Mouse (Mus musculus): Measurements from ENCODE around the gene Espn.

The Espn gene

DNA sequence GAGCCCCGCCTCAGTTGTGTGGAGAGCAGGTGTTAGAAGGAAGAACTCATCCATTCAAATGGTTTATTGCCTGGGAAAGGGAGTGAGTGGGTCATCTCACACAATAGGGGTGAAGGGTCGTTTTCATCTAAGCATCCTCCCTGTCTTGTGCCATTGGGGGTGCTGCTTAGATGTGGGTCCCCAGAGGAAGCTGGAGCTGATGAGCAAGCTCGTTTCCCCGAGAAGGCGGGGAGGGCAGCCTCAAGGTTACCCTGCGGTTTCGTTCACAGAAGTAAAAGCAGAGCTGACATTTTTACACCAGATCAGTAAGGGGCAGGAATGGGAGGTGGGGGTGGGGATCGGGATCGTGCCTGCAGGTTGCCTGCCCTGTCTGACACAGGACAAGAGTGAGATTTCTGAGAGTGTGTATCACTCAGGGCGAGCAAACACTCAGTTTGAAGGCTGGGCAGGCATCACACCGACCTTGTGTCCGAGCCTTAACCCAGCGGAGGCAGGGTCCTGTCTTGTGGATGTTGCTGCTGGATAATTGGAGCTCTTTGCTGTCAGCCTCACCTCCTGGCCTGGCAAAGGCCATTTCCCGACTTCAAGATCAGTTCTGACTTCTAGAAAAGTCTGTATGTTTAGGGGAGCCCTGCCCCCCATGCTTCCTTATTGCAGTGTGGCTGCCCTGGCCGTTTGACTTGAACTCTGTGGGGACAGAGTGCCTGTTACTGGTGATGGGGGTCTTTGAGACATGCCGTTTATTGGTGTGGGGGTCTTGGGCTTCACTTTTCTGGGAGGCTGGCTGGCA lies 26.9 kb upstream of the Espn start:
- in situ Hi-C loops (cut with MboI, MseI) = loop anchor here (5.0 kb wide), 1 partner anchor 33 kb away; no protein-coding TSS in a partner anchor

DNA sequence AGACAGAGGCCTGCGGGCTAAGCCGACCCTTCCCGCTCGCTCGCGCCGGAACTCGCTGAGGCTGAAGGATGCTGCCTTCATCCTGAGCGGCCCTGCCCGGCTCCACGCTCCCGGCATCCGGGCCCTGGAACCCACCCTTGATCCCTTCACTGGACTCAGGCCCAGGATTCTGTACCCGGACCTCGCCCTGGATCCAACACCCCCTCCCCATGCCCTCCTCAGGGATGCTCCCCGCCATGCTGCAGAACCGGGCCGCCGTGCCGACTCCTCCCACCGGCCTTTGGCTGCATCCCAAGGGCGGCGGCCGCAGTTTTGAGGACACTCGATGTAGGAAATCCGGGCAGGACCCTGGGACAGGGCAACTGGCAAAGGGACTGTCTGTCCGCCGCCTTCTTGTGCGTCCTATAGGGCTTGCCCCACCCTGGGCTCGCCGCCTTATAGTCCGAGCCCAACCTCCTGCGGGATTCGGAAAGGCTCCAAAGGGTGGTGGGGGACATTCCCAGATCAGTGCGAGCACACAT lies 26.2 kb upstream of the Espn start:
- in situ Hi-C loops (cut with MboI, MseI) = loop anchor here (5.0 kb wide), 1 partner anchor 34 kb away; no protein-coding TSS in a partner anchor

DNA sequence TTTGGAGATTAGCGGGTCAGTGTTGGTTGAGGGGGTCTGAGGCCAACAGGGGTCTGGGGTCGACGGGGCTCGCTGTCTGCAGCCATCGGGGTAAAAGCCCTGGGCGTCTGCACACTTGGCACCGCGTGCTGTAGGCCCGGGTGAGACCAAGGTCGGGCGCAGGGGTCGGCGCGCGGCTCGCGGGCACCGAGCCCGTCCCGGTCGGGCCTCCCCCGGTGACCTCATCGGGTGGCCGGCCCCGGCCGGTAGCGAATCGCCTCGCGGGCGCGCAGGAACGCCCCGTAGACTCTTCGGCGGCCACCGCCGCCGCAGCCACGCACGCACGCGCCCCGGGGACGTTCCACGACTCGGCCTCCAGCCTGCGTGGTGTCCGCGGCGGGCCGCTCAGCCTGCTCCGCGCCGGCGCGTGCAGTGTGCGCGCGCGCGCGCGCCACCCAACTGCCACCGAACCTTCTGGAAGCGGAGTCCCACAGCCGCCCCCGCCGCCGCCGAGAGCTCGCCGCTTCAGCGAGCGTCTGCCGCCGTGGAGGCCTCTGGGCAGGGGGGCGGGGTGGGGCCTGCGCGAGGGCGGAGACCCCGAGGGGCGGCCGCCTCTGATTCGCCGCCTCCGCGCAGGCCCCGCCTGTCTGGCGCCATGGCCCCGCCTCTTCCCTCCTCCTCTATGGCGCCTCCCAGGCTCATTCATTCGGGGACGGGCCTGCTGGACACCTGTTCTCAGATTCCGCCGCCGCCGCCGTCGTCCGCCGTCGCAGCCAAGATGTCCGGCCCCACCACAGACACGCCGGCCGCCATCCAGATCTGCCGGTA lies 25.6 kb upstream of the Espn start, which contains the start of gene Acot7:
Acot7 (plus strand) TSS at position 598 of the 807 bp plus-strand sequence.
- in situ Hi-C loops (cut with MboI, MseI) = loop anchor here (5.0 kb wide), 1 partner anchor 35 kb away; no protein-coding TSS in a partner anchor

DNA sequence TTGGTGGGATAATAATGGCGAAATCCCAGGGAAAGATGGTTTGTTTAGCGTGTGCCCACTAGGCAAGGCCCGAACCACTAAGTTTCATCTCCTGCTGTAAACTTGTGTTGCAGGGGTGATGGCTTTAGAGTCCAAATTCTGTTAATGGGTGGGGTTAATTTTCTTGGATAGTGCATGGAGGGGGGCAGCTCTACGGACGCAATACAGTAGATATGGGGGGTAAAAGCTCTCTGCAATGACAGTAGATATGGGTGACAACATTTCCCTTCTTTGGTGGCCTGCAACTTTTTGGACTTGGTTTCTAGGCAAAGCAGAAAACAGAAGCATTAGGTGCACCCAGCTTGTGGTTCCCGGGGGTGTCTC lies 25.0 kb upstream of the Espn start:
- in situ Hi-C loops (cut with MboI, MseI) = loop anchor here (5.0 kb wide), 1 partner anchor 35 kb away; no protein-coding TSS in a partner anchor

DNA sequence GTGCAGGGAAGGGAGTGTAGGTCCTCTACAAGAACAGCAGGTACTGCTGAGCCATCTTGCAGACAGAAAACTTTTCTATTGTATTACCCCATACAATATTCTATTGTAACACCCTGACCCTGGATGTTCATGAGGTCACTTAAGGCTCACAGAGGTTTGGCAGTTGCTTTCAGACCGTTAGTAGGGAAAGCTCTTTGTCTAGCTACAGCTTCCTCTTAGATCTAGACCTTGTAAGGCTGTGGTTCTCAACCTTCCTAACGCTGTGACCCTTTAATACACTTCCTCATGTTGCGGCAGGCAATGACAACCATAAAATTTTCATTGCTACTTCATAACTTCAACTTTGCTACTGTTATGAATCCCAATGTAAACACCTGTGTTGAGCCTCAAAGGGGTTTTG lies 24.5 kb upstream of the Espn start:
- in situ Hi-C loops (cut with MboI, MseI) = loop anchor here (5.0 kb wide), 1 partner anchor 36 kb away; no protein-coding TSS in a partner anchor

DNA sequence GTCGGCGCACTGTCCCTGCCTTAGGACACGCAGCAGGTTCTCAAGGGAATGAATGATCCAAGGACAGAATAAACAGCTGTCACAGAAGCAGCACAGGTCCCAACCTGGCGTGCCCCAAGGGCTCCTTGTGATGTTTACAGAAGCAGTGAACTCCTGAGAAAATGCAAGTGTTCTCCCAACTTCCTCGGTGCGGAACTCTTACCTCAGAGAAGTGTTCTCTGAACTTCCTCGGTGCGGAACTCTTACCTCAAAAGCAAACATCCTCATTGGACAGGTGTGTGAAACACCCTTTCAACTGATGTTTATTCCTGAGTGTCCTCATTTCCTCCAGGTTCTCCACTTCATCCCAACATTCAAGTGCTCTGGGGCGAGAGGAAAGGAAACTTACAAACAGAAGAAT lies 21.8 kb upstream of the Espn start:
- in situ Hi-C loops (cut with MboI, MseI) = loop anchor here (5.0 kb wide), 1 partner anchor 113 kb away; no protein-coding TSS in a partner anchor

DNA sequence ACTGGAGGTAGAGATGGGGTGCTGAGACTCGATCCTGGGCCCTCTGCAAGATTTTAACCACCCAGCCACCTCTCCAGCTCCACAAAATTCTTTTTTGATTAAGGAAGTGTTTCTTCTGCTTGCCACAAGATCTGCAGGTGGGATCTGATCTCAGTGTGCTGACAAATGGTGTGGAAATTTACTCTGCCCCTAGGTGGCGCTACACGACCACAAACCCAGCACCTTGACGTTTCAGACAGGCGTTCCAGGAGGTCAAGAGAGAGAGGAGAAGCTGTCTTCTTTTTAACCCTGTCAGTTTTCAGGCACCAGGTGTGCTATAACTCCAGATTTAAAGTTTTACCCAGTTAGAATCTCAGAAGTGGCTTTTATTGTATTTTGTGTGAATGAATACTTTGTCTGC lies 20.9 kb upstream of the Espn start:
- in situ Hi-C loops (cut with MboI, MseI) = loop anchor here (5.0 kb wide), 1 partner anchor 114 kb away; no protein-coding TSS in a partner anchor

DNA sequence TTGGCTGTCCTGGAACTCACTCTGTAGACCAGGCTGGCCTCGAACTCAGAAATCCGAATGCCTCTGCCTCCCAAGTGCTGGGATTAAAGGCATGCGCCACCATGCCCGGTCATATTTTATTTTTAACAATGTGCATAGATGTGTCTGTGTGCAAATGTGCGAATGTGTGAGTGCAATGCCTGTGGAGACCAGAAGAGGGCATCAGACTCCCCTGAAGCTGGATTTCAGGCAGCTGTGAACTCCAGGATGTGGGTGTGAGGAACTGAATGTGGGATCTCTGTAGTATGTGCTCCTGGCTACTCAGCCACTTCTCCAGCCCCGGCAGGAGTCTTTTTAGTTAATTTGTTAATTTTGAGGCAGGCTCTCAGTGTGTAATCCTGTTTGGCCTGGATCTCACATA lies 19.4 kb upstream of the Espn start:
- in situ Hi-C loops (cut with MboI, MseI) = loop anchor here (5.0 kb wide), 1 partner anchor 116 kb away; no protein-coding TSS in a partner anchor

DNA sequence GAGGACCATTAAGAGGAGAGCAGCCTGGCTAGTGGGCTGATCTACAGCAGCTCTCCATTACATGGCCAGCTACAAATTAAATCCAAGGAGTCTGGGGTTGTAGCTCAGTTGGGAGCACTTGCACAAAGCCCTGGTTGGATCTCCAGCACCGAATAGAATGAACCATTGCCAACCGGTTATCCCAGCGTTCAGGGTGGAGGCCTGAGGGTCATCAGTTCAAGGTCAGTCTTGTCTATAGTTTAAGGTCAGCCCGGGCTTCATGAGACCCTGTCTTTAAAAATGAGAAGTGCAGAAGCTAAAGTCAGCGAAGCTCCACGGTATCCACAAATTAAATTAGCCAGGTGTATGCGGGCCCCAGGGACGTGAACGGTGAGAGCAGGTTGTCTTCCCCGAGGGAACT lies 18.1 kb upstream of the Espn start:
- in situ Hi-C loops (cut with MboI, MseI) = loop anchor here (5.0 kb wide), 1 partner anchor 117 kb away; no protein-coding TSS in a partner anchor

DNA sequence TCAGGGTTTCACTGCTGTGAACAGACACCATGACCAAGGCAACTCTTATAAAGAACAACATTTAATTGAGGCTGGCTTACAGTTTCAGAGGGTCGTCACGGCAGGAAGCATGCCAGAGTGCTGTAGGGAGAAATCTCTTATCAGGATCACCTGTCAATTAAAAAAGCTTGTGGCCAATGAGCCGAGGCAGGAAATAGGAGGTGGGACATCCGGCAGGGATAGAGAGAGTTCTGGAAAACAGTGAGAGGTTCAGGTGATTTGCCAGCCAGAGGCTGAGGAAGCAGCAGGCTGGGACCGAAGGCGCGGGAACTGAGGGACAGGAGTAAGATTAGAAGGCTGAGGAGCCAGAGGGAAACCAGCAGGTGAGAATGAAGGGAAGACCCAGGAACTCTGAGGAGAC lies 16.9 kb upstream of the Espn start:
- in situ Hi-C loops (cut with MboI, MseI) = no loop called here

DNA sequence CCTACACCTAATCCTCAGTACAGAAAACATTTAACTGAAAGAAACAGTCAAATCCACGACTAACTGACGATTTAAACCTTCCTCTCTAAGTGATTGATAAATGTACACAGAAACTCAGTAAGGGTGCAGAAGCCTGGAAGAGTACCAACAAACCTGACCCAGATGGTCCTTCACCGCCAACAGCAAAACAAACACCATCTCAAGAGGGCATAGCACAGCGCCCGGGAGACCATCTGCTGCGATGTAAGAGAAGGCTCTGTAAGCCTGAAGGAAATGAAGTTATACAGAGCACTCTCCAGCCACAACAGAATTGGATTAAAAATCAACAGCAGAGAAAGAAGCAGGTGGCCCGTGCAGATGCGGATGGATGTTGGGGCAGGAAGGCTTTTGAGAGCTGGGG lies 15.9 kb upstream of the Espn start:
- in situ Hi-C loops (cut with MboI, MseI) = no loop called here

DNA sequence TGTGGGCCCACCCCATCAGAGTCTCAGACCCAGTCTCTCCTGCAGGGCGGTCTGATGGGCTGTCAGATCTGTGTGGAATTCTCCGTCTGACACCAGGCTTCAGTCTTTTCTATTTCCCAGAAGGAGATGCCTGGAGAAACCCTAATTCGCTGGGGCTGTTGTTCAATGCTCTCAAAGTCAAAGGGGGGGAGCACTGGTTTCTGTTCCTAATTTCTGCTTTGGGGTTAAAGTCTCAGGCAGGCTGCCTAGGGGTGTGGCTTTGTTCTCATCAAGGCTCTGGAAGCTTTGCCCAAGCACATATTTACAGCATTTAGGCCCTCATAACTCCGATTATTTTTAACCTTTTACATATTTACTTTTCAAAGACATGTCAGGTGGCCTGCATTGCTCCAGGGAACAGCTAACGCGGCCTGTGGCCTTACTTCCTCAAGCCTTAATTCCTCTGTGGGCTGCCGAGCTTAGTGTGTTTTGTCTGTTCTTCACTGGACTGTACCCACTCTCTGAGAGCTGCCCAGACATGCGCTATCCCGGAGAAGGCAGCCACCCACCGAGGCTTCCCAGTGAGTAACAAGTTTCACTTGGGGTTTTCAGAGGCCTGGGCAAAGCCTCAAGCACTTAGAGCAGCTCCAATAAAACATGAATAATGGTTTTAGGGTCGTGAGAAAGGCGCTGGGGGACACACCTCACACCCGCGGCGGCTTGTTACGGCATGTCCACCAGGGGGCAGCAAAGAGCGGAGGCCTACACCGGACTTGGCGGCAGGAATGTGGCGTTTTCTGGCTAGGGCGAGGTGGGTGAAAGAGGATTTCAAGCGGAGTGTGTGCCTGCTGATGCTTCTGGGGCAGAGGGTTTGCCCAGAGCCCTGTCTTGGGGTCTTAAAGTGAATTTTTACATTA lies 13.1 kb upstream of the Espn start:
- in situ Hi-C loops (cut with MboI, MseI) = no loop called here

DNA sequence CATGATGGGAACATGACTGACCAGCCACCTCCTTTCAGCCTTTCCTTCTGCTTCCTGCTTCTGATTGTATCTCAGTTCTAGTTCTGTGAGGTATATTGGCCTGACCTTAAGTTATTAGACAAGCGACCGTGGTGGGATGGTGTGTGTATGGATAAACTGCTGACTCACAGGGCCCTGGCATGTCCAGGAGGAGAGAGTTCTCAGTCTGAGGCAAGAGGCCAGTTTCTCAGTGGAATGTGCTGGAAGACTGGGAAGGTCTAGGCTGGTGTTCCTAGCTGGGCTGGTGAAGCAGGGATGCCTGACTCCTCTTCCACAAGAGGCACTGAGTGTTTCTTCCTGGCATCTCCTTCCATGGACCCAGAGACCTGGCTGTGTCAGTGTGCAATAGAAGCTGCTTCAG lies 10.6 kb upstream of the Espn start:
- in situ Hi-C loops (cut with MboI, MseI) = loop anchor here (5.0 kb wide), 1 partner anchor 275 kb away; no protein-coding TSS in a partner anchor

DNA sequence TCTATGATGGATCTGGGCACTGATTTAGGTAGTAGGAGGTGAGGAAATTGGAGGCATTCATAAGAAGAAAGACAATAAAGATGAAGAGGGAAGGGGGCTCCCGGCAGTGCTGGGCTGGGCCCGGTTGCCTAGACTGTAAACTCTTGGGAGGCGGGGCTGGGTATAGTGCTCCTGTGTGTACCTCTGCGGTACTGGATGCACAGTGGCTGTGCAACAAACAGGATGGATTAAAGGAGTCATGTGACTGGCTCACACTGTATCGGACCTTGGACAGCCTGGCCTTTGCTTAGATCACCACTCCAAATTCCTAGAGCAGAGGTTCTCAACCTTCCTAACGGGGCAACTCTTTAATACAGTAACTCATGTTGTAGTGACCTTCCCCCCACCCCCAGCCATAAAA lies 9.4 kb upstream of the Espn start:
- in situ Hi-C loops (cut with MboI, MseI) = loop anchor here (5.0 kb wide), 1 partner anchor 276 kb away; no protein-coding TSS in a partner anchor

DNA sequence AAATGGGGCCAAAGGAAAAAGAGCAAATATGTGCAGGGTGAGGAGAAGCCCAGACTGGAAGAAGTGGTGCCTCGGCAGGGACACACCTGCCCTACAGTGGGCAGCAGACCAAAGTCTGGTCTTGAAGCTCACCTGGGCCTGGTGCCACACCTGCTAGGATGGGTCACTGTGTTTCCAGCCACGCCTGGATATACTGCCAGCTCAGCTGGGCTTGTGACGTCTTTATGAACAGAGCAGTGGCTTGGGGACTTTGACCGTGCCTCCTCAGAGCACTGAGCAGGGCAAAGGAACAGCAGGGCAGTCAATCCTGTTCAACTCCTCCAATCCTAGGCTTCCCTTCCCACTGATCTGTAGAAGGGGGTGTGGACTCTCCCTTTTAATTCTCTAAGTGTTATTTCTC lies 8.6 kb upstream of the Espn start:
- in situ Hi-C loops (cut with MboI, MseI) = loop anchor here (5.0 kb wide), 1 partner anchor 277 kb away; no protein-coding TSS in a partner anchor

DNA sequence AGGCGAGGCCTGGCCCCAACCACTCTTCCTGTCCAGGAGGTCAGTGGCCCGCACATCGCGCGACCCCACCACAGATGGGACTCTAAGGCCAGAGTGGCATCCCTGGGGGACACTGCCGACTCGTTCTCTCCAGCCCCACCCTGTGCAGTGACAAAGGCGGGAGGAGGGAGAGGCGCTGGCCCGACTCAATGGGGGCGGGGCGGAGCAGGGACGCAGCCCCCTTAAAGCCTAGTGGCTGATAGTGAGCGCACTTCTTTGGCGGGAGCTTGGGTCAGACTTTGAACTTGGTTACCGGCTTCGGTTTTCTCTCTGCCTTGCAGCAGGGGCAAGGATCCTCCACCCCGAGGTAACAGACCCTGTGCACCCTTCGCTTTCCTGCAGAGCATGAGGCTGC lies 7.1 kb upstream of the Espn start:
- in situ Hi-C loops (cut with MboI, MseI) = no loop called here

DNA sequence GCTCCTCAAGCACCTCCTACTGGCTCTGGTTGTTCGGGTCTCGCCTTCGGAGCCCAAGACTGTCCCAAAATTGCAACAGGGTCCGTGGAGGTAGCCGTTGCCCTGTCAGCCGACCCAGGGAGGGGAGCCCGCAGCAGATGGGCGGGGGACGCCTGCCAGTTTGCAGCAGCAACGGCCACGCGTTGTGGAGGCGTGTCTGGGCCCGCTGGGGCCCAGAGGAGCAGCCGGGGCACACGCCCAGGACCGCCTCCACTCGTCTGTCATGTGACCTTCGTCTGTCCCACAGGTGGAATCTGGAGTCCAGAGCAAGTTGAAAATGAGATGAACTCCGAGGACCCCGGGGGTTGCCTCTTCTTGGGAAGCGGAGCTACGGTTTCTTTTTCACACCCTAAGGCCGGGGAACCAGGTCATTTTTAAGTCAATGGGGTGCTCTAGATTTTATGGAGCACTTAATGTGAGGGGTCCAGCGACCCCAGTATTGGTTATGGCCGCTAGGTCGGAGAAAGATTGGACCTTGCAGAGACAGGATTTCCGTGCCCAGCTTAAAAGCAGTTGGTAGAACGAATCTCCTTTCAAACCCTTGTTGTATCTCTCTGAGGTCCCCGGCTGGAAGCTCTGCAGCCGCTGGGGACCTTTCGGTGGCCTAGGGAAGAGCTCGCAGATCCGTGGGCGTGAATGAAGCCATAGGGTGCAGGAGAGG lies 6.6 kb upstream of the Espn start, which contains the start of gene Hes2:
Hes2 (plus strand) TSS at position 283 of the 700 bp plus-strand sequence.
- in situ Hi-C loops (cut with MboI, MseI) = no loop called here

DNA sequence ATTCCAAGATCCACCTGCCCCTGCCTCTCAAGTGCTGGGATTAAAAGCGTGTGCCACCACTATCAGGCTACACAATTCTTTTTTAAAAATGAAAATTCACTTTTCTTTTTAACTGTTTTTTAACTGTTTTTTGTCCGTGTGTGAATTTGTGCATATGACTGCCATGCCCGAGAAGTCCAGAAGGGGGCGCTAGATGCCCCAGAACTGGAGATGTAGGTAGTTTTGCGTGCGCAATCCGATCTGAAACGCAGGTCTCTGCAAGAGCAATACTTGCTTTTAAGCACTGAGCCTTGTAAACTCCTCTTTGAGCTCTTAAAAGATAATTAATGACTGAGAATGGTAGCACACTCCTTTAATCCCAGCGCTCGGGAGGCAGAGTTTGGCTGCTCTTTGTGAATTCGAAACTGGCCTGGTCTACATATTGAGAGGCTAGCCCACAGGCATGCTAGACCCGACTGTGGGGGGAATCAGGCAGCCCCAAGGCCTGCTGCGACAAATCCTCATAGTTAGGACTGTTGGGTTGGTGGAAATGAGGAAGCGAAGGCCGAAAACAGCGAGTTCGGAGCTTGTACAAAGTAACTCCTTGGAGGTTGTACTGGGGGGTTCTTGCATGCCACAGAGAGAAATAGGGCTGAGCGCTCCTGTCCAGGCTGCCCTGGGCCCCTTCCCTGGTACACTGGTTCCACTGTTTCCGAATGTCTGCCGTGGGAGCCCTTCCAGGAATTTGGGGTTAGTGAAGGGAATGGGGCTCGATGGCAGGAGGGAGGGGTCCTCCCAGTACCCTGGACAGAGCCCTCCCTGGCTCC lies 5.8 kb upstream of the Espn start:
- in situ Hi-C loops (cut with MboI, MseI) = no loop called here

DNA sequence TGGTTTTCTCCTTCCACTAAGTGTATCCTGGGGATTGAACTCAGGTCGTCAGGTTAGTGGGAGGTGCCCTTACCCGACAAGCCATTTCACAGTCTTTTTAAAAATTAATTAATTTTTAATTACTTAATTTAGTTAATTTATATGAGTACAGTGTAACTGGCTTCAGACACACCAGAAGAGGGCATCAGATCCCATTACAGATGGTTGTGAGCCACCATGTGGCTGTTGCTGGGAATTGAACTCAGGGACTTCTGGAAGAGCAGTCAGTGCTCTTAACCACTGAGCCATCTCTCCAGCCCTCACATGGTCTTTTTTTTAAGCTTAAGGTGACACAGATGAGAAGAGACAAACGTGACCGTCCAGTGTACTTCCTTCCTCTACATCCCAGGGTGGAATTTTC lies 2.8 kb upstream of the Espn start:
- in situ Hi-C loops (cut with MboI, MseI) = no loop called here

Measured in regulatory T cell (primary cell).